Mouse (Mus musculus): ENCODE measurements at regions not wholly inside any gene's neighbourhood (a gene's known extent, or its start where the extent isn't known, plus 50 kb on each side); places are given as distances from the start of the nearest gene placed in this dataset.

- TF ChIP-seq CTCF (IDR thresholded peaks at IDR 0.05; ENCODE audit: low read depth, low read length) (no peak), POLR2A (IDR thresholded peaks at IDR 0.05; ENCODE audit: extremely low read depth, insufficient read depth, low read length) (no peak)
Measured at GRCm38 (mm10) chr13:97545971-97546454, 214.4 kb downstream of the Gm10260 start.

All from liver, adult 2 months (tissue).